Mouse (Mus musculus) erythroblast, embryonic 14.5 days (primary cell): Measurements from ENCODE around the gene Tmigd1.

Experiments used
- GATA1 ChIP-seq: IDR thresholded peaks from 2 replicates; pipeline ENCODE4 v1.6.1; 2012; ENCODE audit warnings: low read length, inconsistent platforms, mixed read lengths
- TAL1 ChIP-seq: IDR thresholded peaks from 3 replicates; pipeline ENCODE4 v1.6.1; 2012; ENCODE audit warnings: low read length, inconsistent platforms, mixed read lengths

GRCm38 (mm10) chr11:76854475-76855341, 47.3 kb upstream of the Tmigd1 start:
- TF ChIP-seq TAL1 (no peak), GATA1 (no peak)
